Mouse (Mus musculus) neural tube, embryonic 11.5 days (tissue): Measurements from ENCODE around the gene Slc17a3. TPM values are rescaled to one million over a fixed set of nuclear protein-coding genes. Genes with fewer than 3 reads are reported as not detected.

Source experiments
- ATAC-seq: fragments of 200-750 bp; cut with Nextera tagmentation; 2 replicates; pipeline ENCODE4 v1.8.0; 2017; ENCODE audit warnings: moderate number of reproducible peaks, mild to moderate bottlenecking, moderate TSS enrichment, moderate library complexity; ENCODE audit not compliant: insufficient read depth, low FRiP score, low TSS enrichment
- DNase-seq: peaks from one replicate; pipeline ENCODE4 v3.0.0-alpha.2; 2015; ENCODE audit warnings: low spot score
- H3K27ac ChIP-seq: fragments of 300-500 bp; sonication (generic); 2 replicates; pipeline ENCODE4 v1.5.1; 2014; ENCODE audit warnings: low read depth, mild to moderate bottlenecking, low read length
- H3K27me3 ChIP-seq: fragments of 300-500 bp; sonication (generic); 2 replicates; pipeline ENCODE4 v1.6.1; 2014; ENCODE audit warnings: mild to moderate bottlenecking, low read length, mixed read lengths; ENCODE audit not compliant: control insufficient read depth, insufficient read depth
- H3K36me3 ChIP-seq: fragments of 300-500 bp; sonication (generic); 2 replicates; pipeline ENCODE4 v1.6.1; 2014; ENCODE audit warnings: mild to moderate bottlenecking, low read length, moderate library complexity, mixed read lengths; ENCODE audit not compliant: control insufficient read depth, insufficient read depth
- H3K4me1 ChIP-seq: fragments of 300-500 bp; sonication (generic); 2 replicates; pipeline ENCODE4 v1.6.1; 2014; ENCODE audit warnings: low read length, mixed read lengths; ENCODE audit not compliant: control insufficient read depth, insufficient read depth
- H3K4me2 ChIP-seq: fragments of 300-500 bp; sonication (generic); 2 replicates; pipeline ENCODE4 v1.6.1; 2014; ENCODE audit warnings: low read depth, mild to moderate bottlenecking, moderate library complexity
- H3K4me3 ChIP-seq: fragments of 300-500 bp; sonication (generic); 2 replicates; pipeline ENCODE4 v1.5.1; 2014; ENCODE audit warnings: low read depth, low read length
- H3K9ac ChIP-seq: fragments of 300-500 bp; sonication (generic); 2 replicates; pipeline ENCODE4 v1.6.1; 2014; ENCODE audit warnings: mild to moderate bottlenecking, low read length
- H3K9me3 ChIP-seq: fragments of 300-500 bp; sonication (generic); 2 replicates; pipeline ENCODE4 v1.6.1; 2016; ENCODE audit warnings: low read length; ENCODE audit not compliant: control insufficient read depth
- WGBS: fragments of 180-500 bp; shearing (Covaris S2); extraction: QIAGEN DNeasy Blood & Tissue Kit; methylation state at CpG from one replicate; pipeline ENCODE4 v1.1.7; 2014; 5-methylcytosine and 5-hydroxymethylcytosine counted together
- polyA plus RNA-seq: library from polyadenylated mRNA; unstranded; fragments of >200 nt; fragmentation: Nextera tagmentation; extraction: Ambion mirVana; gene quantifications from 2 replicates; pipeline ENCODE4 v1.2.1, GENCODE M21; 2014

Slc17a3 gene
- not detected in 2 replicates for polyA plus RNA-seq

DNA sequence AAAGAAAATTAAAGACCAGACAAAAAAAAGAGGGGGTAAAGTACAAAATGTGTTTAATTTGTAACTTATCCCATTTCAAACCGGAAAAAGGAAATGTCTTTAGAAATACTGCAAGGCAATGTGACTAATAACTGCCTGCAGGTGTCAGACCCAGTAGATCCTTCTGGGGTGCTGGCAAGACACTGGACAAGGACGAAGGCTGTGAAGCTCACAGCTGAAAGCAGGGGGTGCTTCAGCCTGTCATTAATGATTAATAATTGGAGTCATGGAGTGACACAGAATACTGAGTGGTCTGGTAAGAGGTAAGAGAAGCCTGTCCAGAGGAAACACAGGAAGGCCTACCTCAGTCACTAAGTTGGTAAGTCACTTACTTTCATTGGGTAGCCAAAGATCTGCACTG, at the start of gene Slc17a3:
Slc17a3 (plus strand) TSS at position 127 of the 400 bp plus-strand sequence.
- H3K9ac ChIP-seq, result no peak within 1 kb of the TSS
- H3K4me3 ChIP-seq, result no peak within 1 kb of the TSS
- no peaks in the 10 kb centered on the region for H3K9me3 ChIP-seq
- H3K4me2 ChIP-seq, result no peak within 1 kb of the TSS
- H3K4me1 ChIP-seq, result no peaks in the 10 kb centered on the region
- H3K27ac ChIP-seq, result no peak within 1 kb of the TSS
- ATAC-seq, result no peak
- WGBS, result 86% methylated on average over 2 of the region's 2 CpGs
- no peaks in the 10 kb centered on the region for H3K36me3 ChIP-seq
- DNase-seq, result no peak
- H3K27me3 ChIP-seq, result no peaks in the 10 kb centered on the region

DNA sequence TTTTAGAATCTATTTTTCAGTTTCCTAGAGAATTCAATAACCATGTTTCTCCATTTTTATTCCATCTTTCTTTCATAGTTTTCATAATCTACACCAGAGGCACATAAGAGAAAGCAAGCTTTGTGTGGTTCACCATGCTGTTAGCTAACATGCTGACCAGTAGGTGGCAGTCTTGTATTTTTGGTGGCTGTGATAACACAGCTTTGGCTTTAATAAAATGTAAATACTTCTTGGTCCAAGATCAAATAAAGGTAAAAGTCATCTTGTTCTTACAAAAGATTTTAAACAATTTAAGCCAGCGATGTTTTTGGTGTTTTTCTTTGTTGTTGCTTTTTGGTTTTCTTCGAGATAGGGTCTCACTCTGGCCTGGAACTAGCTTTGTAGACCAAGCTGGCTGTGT, 46.7 kb upstream of the Slc17a3 start:
- WGBS, result 42% methylated on average over 2 of the region's 2 CpGs
- peak; percentile 39 for DNase-seq

DNA sequence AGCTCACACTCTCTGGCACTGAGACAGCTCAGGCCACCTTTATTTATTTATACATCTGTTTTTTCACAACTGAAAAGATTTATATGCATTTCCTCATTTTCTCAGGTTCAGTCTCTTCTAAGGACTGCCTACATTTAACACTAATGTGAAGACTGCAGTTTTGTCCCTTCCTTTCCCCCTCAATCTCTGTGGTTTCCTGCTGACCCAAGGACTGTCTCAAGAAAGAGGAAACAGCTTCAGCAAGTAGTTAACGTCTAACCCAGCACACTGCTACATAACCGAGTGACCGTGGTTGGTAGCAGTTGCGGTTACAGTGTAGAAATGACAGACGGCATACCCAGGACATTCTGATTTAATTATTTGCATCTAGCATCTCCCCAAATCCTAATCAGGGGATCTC, 39.8 kb upstream of the Slc17a3 start:
- ATAC-seq, result no peak
- no peaks in the 10 kb centered on the region; the same call in 1 of the 2 replicates for H3K4me1 ChIP-seq
- 79% methylated on average over 5 of the region's 5 CpGs for WGBS

More for the DNA sequence above, 46.7 kb upstream of the Slc17a3 start:
- H3K9me3 ChIP-seq, result no peaks in the 10 kb centered on the region
- H3K27me3 ChIP-seq, result no peaks in the 10 kb centered on the region
- H3K27ac ChIP-seq, result no peak overlapping the region
- 0 out of 2 replicates have a peak, but pooled peaks have one; percentile 53 for ATAC-seq
- no peak overlapping the region for H3K4me2 ChIP-seq
- H3K36me3 ChIP-seq, result no peaks in the 10 kb centered on the region
- H3K9ac ChIP-seq, result no peak overlapping the region
- no peaks in the 10 kb centered on the region for H3K4me1 ChIP-seq
- no peak overlapping the region for H3K4me3 ChIP-seq

DNA sequence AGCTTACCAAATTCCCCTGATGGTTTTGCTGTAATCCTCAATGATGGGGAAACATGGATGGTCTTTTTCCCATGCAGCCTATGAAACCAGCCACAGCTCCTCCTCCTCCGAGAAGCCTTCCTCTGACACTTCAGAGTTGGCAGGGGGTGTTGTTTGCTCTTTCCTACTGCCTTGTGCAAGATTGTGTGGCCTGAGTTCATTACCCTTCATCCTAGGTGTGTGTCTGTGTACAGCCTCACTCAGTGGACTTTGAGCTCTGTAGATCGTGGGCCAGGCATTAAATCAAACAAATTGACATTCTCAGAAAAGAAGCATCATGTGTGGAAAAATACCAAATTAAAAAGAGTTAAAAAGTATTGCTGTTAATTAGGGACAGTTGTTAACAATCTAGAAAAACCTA, 34.7 kb upstream of the Slc17a3 start:
- no peak for ATAC-seq
- Histone ChIP-seq H3K36me3 (no peaks in the 10 kb centered on the region), H3K9ac (no peak overlapping the region), H3K4me2 (no peak overlapping the region), H3K27ac (no peak overlapping the region), H3K27me3 (no peaks in the 10 kb centered on the region), H3K4me1 (no peaks in the 10 kb centered on the region), H3K9me3 (no peaks in the 10 kb centered on the region), H3K4me3 (no peak overlapping the region)
- no peak for DNase-seq
- WGBS, result 80% methylated on average over 2 of the region's 2 CpGs

More for the DNA sequence above, 39.8 kb upstream of the Slc17a3 start:
- H3K9ac ChIP-seq, result no peak overlapping the region
- DNase-seq, result no peak
- H3K4me3 ChIP-seq, result no peak overlapping the region
- no peaks in the 10 kb centered on the region for H3K9me3 ChIP-seq
- H3K36me3 ChIP-seq, result no peaks in the 10 kb centered on the region
- no peak overlapping the region for H3K4me2 ChIP-seq
- H3K27ac ChIP-seq, result no peak overlapping the region
- no peaks in the 10 kb centered on the region for H3K27me3 ChIP-seq

DNA sequence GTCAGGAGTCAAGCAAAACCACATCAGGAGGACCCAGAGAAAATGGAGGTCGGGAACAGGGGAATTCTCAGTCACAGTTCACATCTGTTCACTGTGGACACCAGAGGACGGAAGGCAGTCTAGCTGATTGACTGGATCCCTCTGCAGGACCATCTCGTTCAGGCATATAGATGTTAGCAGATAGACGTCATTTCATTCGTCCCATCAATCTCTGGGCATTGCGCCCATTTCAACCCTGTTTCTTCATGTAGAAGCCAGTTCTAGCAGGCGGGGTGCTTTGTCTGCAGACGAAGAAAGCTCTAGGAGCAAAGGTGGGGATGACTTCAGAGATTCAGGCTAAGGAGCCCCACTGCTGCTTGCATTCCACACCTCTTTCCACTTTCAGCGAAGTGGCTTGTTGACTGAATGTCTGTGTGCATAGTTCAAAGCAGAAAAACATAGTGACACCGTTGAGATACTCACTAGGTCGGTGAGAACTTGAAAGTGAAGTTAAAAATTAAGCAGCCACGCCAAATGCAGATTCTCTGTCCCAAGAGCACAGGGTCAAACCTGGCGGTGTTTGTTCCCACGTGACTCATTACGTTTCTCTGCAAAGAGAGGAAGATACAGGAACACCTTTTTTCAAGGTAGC, 32.7 kb upstream of the Slc17a3 start, which contains the start of gene Slc17a2:
Slc17a2 (plus strand) TSS at position 572 of the 631 bp plus-strand sequence.
- Histone ChIP-seq H3K27me3 (no peaks in the 10 kb centered on the region), H3K9ac (no peak within 1 kb of the TSS), H3K9me3 (no peaks in the 10 kb centered on the region), H3K4me1 (no peaks in the 10 kb centered on the region), H3K4me3 (no peak within 1 kb of the TSS), H3K36me3 (no peaks in the 10 kb centered on the region), H3K27ac (no peak within 1 kb of the TSS), H3K4me2 (no peak within 1 kb of the TSS)
- DNase-seq, result no peak
- ATAC-seq, result no peak
- WGBS, result 84% methylated on average over 15 of the region's 15 CpGs

DNA sequence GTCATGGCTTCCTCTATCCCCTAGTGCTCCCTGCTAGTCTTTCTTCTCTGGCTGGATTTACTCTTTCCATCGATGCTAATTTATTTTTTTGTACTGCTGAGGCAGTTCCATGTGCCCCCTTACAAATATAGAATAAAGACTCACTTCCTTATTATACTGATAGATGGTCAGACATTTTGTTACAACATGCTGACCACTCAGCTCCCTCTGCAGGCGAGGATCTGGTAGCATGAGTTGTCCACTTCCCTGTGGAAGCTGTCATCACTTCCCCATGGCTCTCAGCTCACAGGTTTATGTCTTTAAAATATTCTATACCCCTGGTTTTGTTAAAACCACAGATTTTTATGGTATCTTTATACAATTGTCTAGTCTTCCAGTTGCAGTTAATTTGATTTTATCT, 23.1 kb upstream of the Slc17a3 start:
- 69% methylated on average over 2 of the region's 2 CpGs for WGBS
- DNase-seq, result no peak

DNA sequence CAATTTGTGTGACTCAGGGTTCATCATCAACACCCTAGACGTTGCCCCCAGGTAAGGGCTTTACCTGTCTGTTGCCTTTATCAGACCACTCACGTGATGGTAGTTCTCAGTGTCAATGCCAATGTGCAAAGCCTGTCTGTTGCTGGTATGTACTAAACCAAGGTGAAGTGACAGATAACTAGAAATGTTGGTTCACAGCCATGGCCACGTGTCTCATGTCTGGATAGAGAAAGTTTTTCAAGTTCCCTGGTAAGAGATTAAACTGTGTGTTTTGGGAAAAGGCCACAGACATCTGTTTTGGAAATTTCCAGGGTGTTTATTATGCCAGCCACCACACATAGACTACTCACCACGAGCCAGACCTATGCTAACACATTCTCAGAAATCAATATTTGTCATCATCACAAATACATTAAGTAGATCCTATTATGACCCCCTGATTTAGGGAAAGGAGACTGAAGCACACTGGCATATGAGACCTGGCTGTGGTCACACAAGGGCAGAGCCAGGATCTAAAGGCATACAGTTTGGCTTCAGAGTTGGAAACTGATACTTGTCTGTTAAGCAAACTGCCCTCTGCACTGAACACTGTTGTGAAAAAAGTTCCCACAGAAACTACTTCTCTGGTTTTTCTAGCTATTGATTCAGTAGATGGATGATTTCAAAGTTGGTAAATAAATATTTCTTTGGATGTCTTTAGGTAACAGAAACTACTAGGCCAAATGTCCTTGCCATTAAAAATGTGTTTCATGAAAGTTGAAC, 18.9 kb upstream of the Slc17a3 start:
- 73% methylated on average over 4 of the region's 4 CpGs for WGBS
- no peaks in the 10 kb centered on the region for H3K36me3 ChIP-seq
- H3K4me1 ChIP-seq, result no peaks in the 10 kb centered on the region
- ATAC-seq (no peak), DNase-seq (no peak)
- H3K9me3 ChIP-seq, result no peaks in the 10 kb centered on the region
- no peak overlapping the region for H3K27ac ChIP-seq
- no peak overlapping the region for H3K4me3 ChIP-seq
- no peak overlapping the region for H3K9ac ChIP-seq
- H3K27me3 ChIP-seq, result no peaks in the 10 kb centered on the region
- no peak overlapping the region for H3K4me2 ChIP-seq

More for the DNA sequence above, 23.1 kb upstream of the Slc17a3 start:
- no peaks in the 10 kb centered on the region for H3K36me3 ChIP-seq
- no peak overlapping the region for H3K4me2 ChIP-seq
- H3K4me1 ChIP-seq, result no peaks in the 10 kb centered on the region
- no peaks in the 10 kb centered on the region for H3K9me3 ChIP-seq
- H3K9ac ChIP-seq, result no peak overlapping the region
- no peak overlapping the region for H3K27ac ChIP-seq
- H3K27me3 ChIP-seq, result no peaks in the 10 kb centered on the region
- no peak for ATAC-seq
- H3K4me3 ChIP-seq, result no peak overlapping the region

DNA sequence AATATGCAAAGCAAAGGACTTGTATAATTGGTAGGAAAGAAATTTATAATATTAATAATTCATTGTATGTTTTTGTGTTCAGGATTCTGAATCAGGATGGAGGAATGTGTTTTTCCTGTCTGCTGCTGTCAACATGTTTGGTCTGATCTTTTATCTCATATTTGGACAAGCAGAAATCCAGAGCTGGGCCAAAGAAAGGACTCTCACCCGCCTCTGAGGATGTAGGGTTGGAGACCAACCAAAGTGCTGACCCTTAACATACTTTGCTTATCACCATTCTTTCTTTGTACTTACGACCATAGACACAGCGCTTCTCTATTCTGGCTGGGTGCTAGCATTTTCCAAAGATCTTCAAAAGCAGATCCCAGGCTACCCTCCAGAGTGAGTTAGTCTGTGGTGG, 17.0 kb upstream of the Slc17a3 start:
- no peak for DNase-seq
- Histone ChIP-seq H3K27me3 (no peaks in the 10 kb centered on the region), H3K4me3 (no peak overlapping the region), H3K4me1 (no peaks in the 10 kb centered on the region), H3K27ac (no peak overlapping the region), H3K36me3 (no peaks in the 10 kb centered on the region), H3K9me3 (no peaks in the 10 kb centered on the region), H3K4me2 (no peak overlapping the region), H3K9ac (no peak overlapping the region)
- WGBS, result 87% methylated on average over 3 of the region's 3 CpGs
- ATAC-seq, result no peak

DNA sequence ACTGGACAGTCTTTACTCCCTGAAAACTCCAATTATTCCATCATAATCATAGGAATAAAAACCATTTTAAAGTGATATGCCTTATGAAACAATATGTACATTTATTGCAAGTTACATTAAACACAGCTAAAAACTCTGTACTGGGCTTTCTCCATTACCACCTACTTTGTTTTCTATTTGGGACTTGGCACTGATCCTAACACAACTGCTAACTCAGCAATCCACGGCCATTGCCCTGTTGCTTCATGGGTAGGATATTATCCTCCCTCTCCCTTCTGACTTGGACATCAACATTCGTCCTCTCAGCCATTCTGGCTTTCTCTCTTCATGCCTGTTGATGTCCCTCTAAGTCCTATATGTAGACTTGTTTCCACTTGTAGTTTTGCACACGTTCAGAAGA, 12.6 kb upstream of the Slc17a3 start:
- H3K4me2 ChIP-seq, result no peak overlapping the region
- no peak overlapping the region for H3K9ac ChIP-seq
- 80% methylated on average over 3 of the region's 3 CpGs for WGBS
- no peaks in the 10 kb centered on the region for H3K27me3 ChIP-seq
- DNase-seq (no peak), ATAC-seq (no peak)
- H3K9me3 ChIP-seq, result no peaks in the 10 kb centered on the region
- H3K4me3 ChIP-seq, result no peak overlapping the region
- H3K36me3 ChIP-seq, result no peaks in the 10 kb centered on the region
- H3K27ac ChIP-seq, result no peak overlapping the region
- no peaks in the 10 kb centered on the region for H3K4me1 ChIP-seq
